Mouse (Mus musculus) CH12.LX (cell line): Measurements from ENCODE around the gene Sema6c.

Source experiments
- CTCF ChIP-seq, 2 experiments: IDR thresholded peaks in 1 of 2; conservative IDR thresholded peaks in 1 of 2; 2 replicates each; pipeline ENCODE4 v1.5.1; 2011 to 2012; ENCODE audit warnings: low read depth in 2 of 2, low read length in 2 of 2, improper control_type of control experiment in 1 of 2, inconsistent platforms in 1 of 2, mild to moderate bottlenecking in 1 of 2, moderate library complexity in 1 of 2
- E2F4 ChIP-seq: IDR thresholded peaks from 2 replicates; pipeline ENCODE4 v1.6.1; 2011; ENCODE audit warnings: low read depth, low read length, improper control_type of control experiment; ENCODE audit not compliant: insufficient replicate concordance
- EP300 ChIP-seq: IDR thresholded peaks from 2 replicates; pipeline ENCODE4 v1.6.1; 2011; ENCODE audit warnings: low read length, improper control_type of control experiment
- MXI1 ChIP-seq: IDR thresholded peaks from 2 replicates; pipeline ENCODE4 v1.6.1; 2011; ENCODE audit warnings: mild to moderate bottlenecking, low read depth, low read length, improper control_type of control experiment
- NELFE ChIP-seq: IDR thresholded peaks from 2 replicates; pipeline ENCODE4 v1.6.1; 2011; ENCODE audit warnings: low read depth, low read length, improper control_type of control experiment
- POLR2A ChIP-seq: IDR thresholded peaks from 2 replicates; pipeline ENCODE4 v1.6.1; 2011; ENCODE audit warnings: low read depth, mild to moderate bottlenecking, improper control_type of control experiment, low read length
- SIN3A ChIP-seq: IDR thresholded peaks from 2 replicates; pipeline ENCODE4 v1.6.1; 2012; ENCODE audit warnings: low read length, improper control_type of control experiment, inconsistent platforms
- TBP ChIP-seq: conservative IDR thresholded peaks from 2 replicates; pipeline ENCODE4 v1.6.1; 2011; ENCODE audit warnings: low read depth, low read length, improper control_type of control experiment
- USF2 ChIP-seq: conservative IDR thresholded peaks from 2 replicates; pipeline ENCODE4 v1.6.1; 2011; ENCODE audit warnings: low read depth, low read length, improper control_type of control experiment
- ZKSCAN1 ChIP-seq: IDR thresholded peaks from 2 replicates; pipeline ENCODE4 v1.6.1; 2012; ENCODE audit warnings: low read depth, inconsistent platforms, low read length, improper control_type of control experiment, borderline replicate concordance
- ZMIZ1 ChIP-seq: IDR thresholded peaks from 2 replicates; pipeline ENCODE4 v1.6.1; 2012; ENCODE audit warnings: low read depth, mild to moderate bottlenecking, inconsistent platforms, low read length, improper control_type of control experiment
- ZNF384 ChIP-seq: IDR thresholded peaks from 2 replicates; pipeline ENCODE4 v1.6.1; 2012; ENCODE audit warnings: low read depth, low read length, improper control_type of control experiment, inconsistent platforms

DNA sequence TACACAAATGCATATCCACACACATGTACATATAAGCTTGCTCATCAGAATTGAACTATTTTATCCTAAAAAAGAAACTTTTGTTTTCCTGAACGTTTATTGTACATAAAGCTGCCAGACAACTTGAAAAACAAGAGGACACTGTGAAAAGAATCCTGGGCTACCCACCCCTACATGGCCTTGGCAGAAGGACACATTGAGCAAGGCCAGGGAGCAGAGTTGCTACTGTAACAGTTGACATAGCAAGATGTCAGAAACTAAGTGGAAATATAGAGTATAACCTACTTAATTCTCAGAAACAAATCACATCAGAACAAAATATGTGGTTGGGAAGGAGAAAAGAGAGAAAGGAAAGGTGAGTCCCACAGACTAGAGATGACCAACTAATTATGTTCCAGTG is 21.6 kb downstream of the Sema6c start:
- no peak for TF ChIP-seq EP300
- no peak for TF ChIP-seq POLR2A
- no peak for TF ChIP-seq ZMIZ1
- TF ChIP-seq TBP, result no peak
- TF ChIP-seq CTCF (conservative IDR thresholded peaks at IDR 0.05 in 1 of 2, IDR thresholded peaks at IDR 0.05 in 1 of 2; ENCODE audit: low read depth in 2 of 2, low read length in 2 of 2), result no peak
- no peak for TF ChIP-seq NELFE
- no peak for TF ChIP-seq E2F4
- no peak for TF ChIP-seq SIN3A
- no peak for TF ChIP-seq MXI1
- no peak for TF ChIP-seq USF2
- no peak for TF ChIP-seq ZNF384
- TF ChIP-seq ZKSCAN1, result no peak
